Mouse (Mus musculus) forebrain, embryonic 15.5 days (tissue): ENCODE measurements around the gene Ptpa. TPM values are rescaled to one million over a fixed set of nuclear protein-coding genes. Genes with fewer than 3 reads are reported as not detected.

Experiments
- ATAC-seq: fragments of 200-750 bp; cut with Nextera tagmentation; replicated peaks from 2 replicates; pipeline ENCODE4 v1.8.0; 2017; ENCODE audit warnings: mild to moderate bottlenecking, moderate TSS enrichment, moderate library complexity
- H3K27ac ChIP-seq: fragments of 300-500 bp; sonication (generic); replicated peaks from 2 replicates; pipeline ENCODE4 v1.5.1; 2015; ENCODE audit warnings: mild to moderate bottlenecking, inconsistent platforms
- H3K27me3 ChIP-seq: fragments of 300-500 bp; sonication (generic); 2 replicates; pipeline ENCODE4 v1.6.1; 2015; ENCODE audit warnings: inconsistent platforms
- H3K36me3 ChIP-seq: fragments of 300-500 bp; sonication (generic); 2 replicates; pipeline ENCODE4 v1.6.1; 2015; ENCODE audit warnings: mild to moderate bottlenecking, inconsistent platforms
- H3K4me1 ChIP-seq: fragments of 300-500 bp; sonication (generic); 2 replicates; pipeline ENCODE4 v1.6.1; 2015; ENCODE audit warnings: inconsistent platforms
- H3K4me2 ChIP-seq: fragments of 300-500 bp; sonication (generic); replicated peaks from 2 replicates; pipeline ENCODE4 v1.6.1; 2015; ENCODE audit warnings: mild to moderate bottlenecking, inconsistent platforms
- H3K4me3 ChIP-seq: fragments of 300-500 bp; sonication (generic); 2 replicates; pipeline ENCODE4 v1.5.1; 2015; ENCODE audit warnings: mild to moderate bottlenecking, inconsistent platforms
- H3K9ac ChIP-seq: fragments of 300-500 bp; sonication (generic); replicated peaks from 2 replicates; pipeline ENCODE4 v1.6.1; 2015; ENCODE audit warnings: mild to moderate bottlenecking, inconsistent platforms
- H3K9me3 ChIP-seq: fragments of 300-500 bp; sonication (generic); 2 replicates; pipeline ENCODE4 v1.6.1; 2016; ENCODE audit warnings: inconsistent platforms
- WGBS: fragments of 180-500 bp; shearing (Covaris S2); methylation state at CpG from one replicate; pipeline ENCODE4 v1.1.7; 2015; ENCODE audit warnings: mixed read lengths; 5-methylcytosine and 5-hydroxymethylcytosine counted together
- polyA plus RNA-seq: library from polyadenylated mRNA; unstranded; fragments of >200 nt; fragmentation: Nextera tagmentation; extraction: Ambion mirVana; gene quantifications from 2 replicates; pipeline ENCODE4 v1.2.1, GENCODE M21; 2015

The Ptpa gene
- polyA plus RNA-seq, 1 experiment from 2014 or later = 152 TPM

GRCm38 (mm10) chr2:30389000-30389399 lies 26.8 kb upstream of the Ptpa start:
- 89% methylated on average over 2 of the region's 2 CpGs for WGBS
- H3K9me3 ChIP-seq = no peaks in the 10 kb centered on the region
- no peak overlapping the region for H3K27ac ChIP-seq
- H3K27me3 ChIP-seq = no peaks in the 10 kb centered on the region
- no peak overlapping the region for H3K4me3 ChIP-seq
- peaks cover 5% of the 10 kb centered on the region for H3K36me3 ChIP-seq
- no peak for ATAC-seq
- H3K9ac ChIP-seq = no peak overlapping the region
- H3K4me2 ChIP-seq = no peak overlapping the region
- peaks cover 20% of the 10 kb centered on the region for H3K4me1 ChIP-seq

- peak within 1 kb of the TSS; percentile 98 for H3K4me2 ChIP-seq
- peaks cover 10% of the 10 kb centered on the region for H3K36me3 ChIP-seq
- H3K9me3 ChIP-seq = no peaks in the 10 kb centered on the region
- peak within 1 kb of the TSS; percentile 81 for H3K9ac ChIP-seq
- peaks cover 24% of the 10 kb centered on the region for H3K4me1 ChIP-seq
- H3K27ac ChIP-seq = peak within 1 kb of the TSS; percentile 91
- peak within 1 kb of the TSS; percentile 75 for H3K4me3 ChIP-seq
- ATAC-seq = peak; percentile 99
- WGBS = under 1% methylated on average over 40 of the region's 40 CpGs
- no peaks in the 10 kb centered on the region for H3K27me3 ChIP-seq
These were observed 23.7 kb upstream of the Ptpa start, which contains the start of gene Dolpp1 for GRCm38 (mm10) chr2:30392114-30392576. TSS of gene Dolpp1 (plus strand) at chr2:30392254.

GRCm38 (mm10) chr2:30392577-30393369 lies 23.1 kb upstream of the Ptpa start:
- 1% methylated on average over 44 of the region's 54 CpGs for whole genome bisulfite sequencing
- Histone ChIP-seq H3K4me3 (peak overlapping the region; percentile 75), H3K27me3 (no peaks in the 10 kb centered on the region), H3K4me1 (peaks cover 24% of the 10 kb centered on the region), H3K4me2 (peak overlapping the region; percentile 98), H3K36me3 (peaks cover 16% of the 10 kb centered on the region), H3K27ac (peak overlapping the region; percentile 91), H3K9me3 (no peaks in the 10 kb centered on the region), H3K9ac (peak overlapping the region; percentile 81)
- peak; percentile 81 for ATAC-seq

- Histone ChIP-seq H3K4me2 (peak overlapping the region; percentile 98), H3K27me3 (no peaks in the 10 kb centered on the region), H3K9me3 (no peaks in the 10 kb centered on the region), H3K9ac (peak overlapping the region; percentile 81), H3K4me3 (peak overlapping the region; percentile 75), H3K4me1 (peaks cover 24% of the 10 kb centered on the region), H3K36me3 (peaks cover 17% of the 10 kb centered on the region), H3K27ac (peak overlapping the region; percentile 91; the same call in 1 of the 2 replicates)
- no peak for ATAC-seq
- 52% methylated on average over 1 of the region's 1 CpGs for WGBS
These were observed 22.5 kb upstream of the Ptpa start for GRCm38 (mm10) chr2:30393370-30393656.

GRCm38 (mm10) chr2:30395757-30396156 lies 20.1 kb upstream of the Ptpa start:
- Histone ChIP-seq H3K4me1 (peaks cover 38% of the 10 kb centered on the region), H3K9ac (no peak overlapping the region), H3K4me2 (no peak overlapping the region), H3K4me3 (no peak overlapping the region), H3K27me3 (no peaks in the 10 kb centered on the region), H3K9me3 (no peaks in the 10 kb centered on the region), H3K36me3 (peaks cover 20% of the 10 kb centered on the region), H3K27ac (no peak overlapping the region)
- 92% methylated on average over 7 of the region's 7 CpGs for WGBS
- ATAC-seq = no peak

- Histone ChIP-seq H3K27me3 (no peaks in the 10 kb centered on the region), H3K36me3 (peaks cover 20% of the 10 kb centered on the region), H3K9me3 (no peaks in the 10 kb centered on the region), H3K4me2 (no peak overlapping the region), H3K27ac (no peak overlapping the region), H3K4me3 (no peak overlapping the region), H3K9ac (no peak overlapping the region), H3K4me1 (peaks cover 37% of the 10 kb centered on the region)
- WGBS = 90% methylated on average over 7 of the region's 7 CpGs
- no peak for ATAC-seq
These were observed 19.6 kb upstream of the Ptpa start for GRCm38 (mm10) chr2:30396246-30396645.

GRCm38 (mm10) chr2:30397986-30398512 lies 17.8 kb upstream of the Ptpa start:
- ATAC-seq = no peak
- Histone ChIP-seq H3K9ac (no peak overlapping the region), H3K9me3 (no peaks in the 10 kb centered on the region), H3K27ac (no peak overlapping the region), H3K36me3 (peaks cover 28% of the 10 kb centered on the region), H3K27me3 (no peaks in the 10 kb centered on the region), H3K4me1 (peaks cover 27% of the 10 kb centered on the region), H3K4me2 (no peak overlapping the region), H3K4me3 (no peak overlapping the region)
- WGBS = 56% methylated on average over 10 of the region's 10 CpGs

GRCm38 (mm10) chr2:30399191-30400171 lies 16.4 kb upstream of the Ptpa start:
- H3K27me3 ChIP-seq = no peaks in the 10 kb centered on the region
- ATAC-seq = peak; percentile 61
- no peaks in the 10 kb centered on the region for H3K9me3 ChIP-seq
- H3K4me1 ChIP-seq = peaks cover 14% of the 10 kb centered on the region
- H3K4me2 ChIP-seq = no peak overlapping the region
- H3K4me3 ChIP-seq = no peak overlapping the region
- peak overlapping the region; percentile 35 for H3K9ac ChIP-seq
- peak overlapping the region; percentile 88 for H3K27ac ChIP-seq
- peaks cover 35% of the 10 kb centered on the region for H3K36me3 ChIP-seq
- WGBS = 16% methylated on average over 20 of the region's 20 CpGs

GRCm38 (mm10) chr2:30401581-30401980 lies 14.3 kb upstream of the Ptpa start:
- Histone ChIP-seq H3K4me2 (no peak overlapping the region), H3K9ac (no peak overlapping the region), H3K9me3 (no peaks in the 10 kb centered on the region), H3K36me3 (peaks cover 47% of the 10 kb centered on the region), H3K27ac (no peak overlapping the region), H3K4me1 (peaks cover 14% of the 10 kb centered on the region), H3K4me3 (no peak overlapping the region), H3K27me3 (no peaks in the 10 kb centered on the region)
- ATAC-seq = no peak
- WGBS = 63% methylated on average over 1 of the region's 1 CpGs

GRCm38 (mm10) chr2:30402351-30402826 lies 13.4 kb upstream of the Ptpa start:
- no peak overlapping the region for H3K27ac ChIP-seq
- peaks cover 48% of the 10 kb centered on the region for H3K36me3 ChIP-seq
- no peak overlapping the region for H3K4me2 ChIP-seq
- H3K4me1 ChIP-seq = peaks cover 14% of the 10 kb centered on the region
- WGBS = 90% methylated on average over 9 of the region's 9 CpGs
- ATAC-seq = no peak
- H3K9ac ChIP-seq = no peak overlapping the region
- H3K9me3 ChIP-seq = no peaks in the 10 kb centered on the region
- no peaks in the 10 kb centered on the region for H3K27me3 ChIP-seq
- H3K4me3 ChIP-seq = no peak overlapping the region

GRCm38 (mm10) chr2:30402843-30403242 lies 13.0 kb upstream of the Ptpa start:
- ATAC-seq = no peak
- Histone ChIP-seq H3K27me3 (no peaks in the 10 kb centered on the region), H3K4me1 (peaks cover 14% of the 10 kb centered on the region), H3K9me3 (no peaks in the 10 kb centered on the region), H3K36me3 (peaks cover 49% of the 10 kb centered on the region), H3K4me2 (no peak overlapping the region), H3K27ac (no peak overlapping the region), H3K9ac (no peak overlapping the region), H3K4me3 (no peak overlapping the region)
- 81% methylated on average over 2 of the region's 2 CpGs for WGBS

- ATAC-seq = no peak
These were observed 12.0 kb upstream of the Ptpa start for GRCm38 (mm10) chr2:30403870-30404269.

More at GRCm38 (mm10) chr2:30403870-30404269, 12.0 kb upstream of the Ptpa start:
- Histone ChIP-seq H3K36me3 (peaks cover 58% of the 10 kb centered on the region), H3K4me2 (no peak overlapping the region), H3K4me1 (peaks cover 14% of the 10 kb centered on the region), H3K9ac (no peak overlapping the region), H3K9me3 (no peaks in the 10 kb centered on the region), H3K27ac (no peak overlapping the region), H3K27me3 (no peaks in the 10 kb centered on the region), H3K4me3 (no peak overlapping the region)
- 93% methylated on average over 1 of the region's 1 CpGs for WGBS
